Mouse (Mus musculus): ENCODE measurements around the gene Rps8. TPM values are rescaled to one million over a fixed set of nuclear protein-coding genes. Genes with fewer than 3 reads are reported as not detected.

The Rps8 gene
- polyA plus RNA-seq, 1 experiment from 2014 or later: 1,522 TPM

- WGBS: 30% methylated on average over 4 of the region's 4 CpGs
- Histone ChIP-seq H3K9me3 (ENCODE audit: control insufficient read depth, low read length) (no peaks in the 10 kb centered on the region), H3K27ac (ENCODE audit: low read depth) (no peak overlapping the region), H3K27me3 (replicated peaks; ENCODE audit: control insufficient read depth, insufficient read depth, low read length) (no peaks in the 10 kb centered on the region), H3K4me2 (ENCODE audit: low read length) (no peak overlapping the region), H3K4me3 (ENCODE audit: low read depth, low read length) (no peak overlapping the region), H3K4me1 (replicated peaks; ENCODE audit: control insufficient read depth, insufficient read depth, low read length) (no peaks in the 10 kb centered on the region), H3K9ac (ENCODE audit: low read length) (no peak overlapping the region), H3K36me3 (ENCODE audit: control insufficient read depth, insufficient read depth, low read length) (no peaks in the 10 kb centered on the region)
- DNase-seq (ENCODE audit: low spot score): no peak
- ATAC-seq (replicated peaks; ENCODE audit: low FRiP score, low TSS enrichment, low read depth): no peak
Measured at GRCm38 (mm10) chr4:117140613-117141012, 15.4 kb downstream of the Rps8 start.

- Histone ChIP-seq H3K4me1 (replicated peaks; ENCODE audit: control insufficient read depth, insufficient read depth, low read length) (0 out of 2 replicates have a peak, but pooled peaks cover under 1% of the 10 kb centered on the region), H3K4me2 (ENCODE audit: low read length) (no peak overlapping the region), H3K27me3 (replicated peaks; ENCODE audit: control insufficient read depth, insufficient read depth, low read length) (no peaks in the 10 kb centered on the region), H3K9me3 (ENCODE audit: control insufficient read depth, low read length) (no peaks in the 10 kb centered on the region), H3K4me3 (ENCODE audit: low read depth, low read length) (no peak overlapping the region), H3K9ac (ENCODE audit: low read length) (no peak overlapping the region), H3K27ac (ENCODE audit: low read depth) (no peak overlapping the region), H3K36me3 (ENCODE audit: control insufficient read depth, insufficient read depth, low read length) (no peaks in the 10 kb centered on the region)
- DNase-seq (ENCODE audit: low spot score) (no peak), ATAC-seq (replicated peaks; ENCODE audit: low FRiP score, low TSS enrichment, low read depth) (no peak)
- 5% methylated on average over 2 of the region's 2 CpGs for WGBS
Measured at GRCm38 (mm10) chr4:117139217-117139612, 16.8 kb downstream of the Rps8 start.

DNA sequence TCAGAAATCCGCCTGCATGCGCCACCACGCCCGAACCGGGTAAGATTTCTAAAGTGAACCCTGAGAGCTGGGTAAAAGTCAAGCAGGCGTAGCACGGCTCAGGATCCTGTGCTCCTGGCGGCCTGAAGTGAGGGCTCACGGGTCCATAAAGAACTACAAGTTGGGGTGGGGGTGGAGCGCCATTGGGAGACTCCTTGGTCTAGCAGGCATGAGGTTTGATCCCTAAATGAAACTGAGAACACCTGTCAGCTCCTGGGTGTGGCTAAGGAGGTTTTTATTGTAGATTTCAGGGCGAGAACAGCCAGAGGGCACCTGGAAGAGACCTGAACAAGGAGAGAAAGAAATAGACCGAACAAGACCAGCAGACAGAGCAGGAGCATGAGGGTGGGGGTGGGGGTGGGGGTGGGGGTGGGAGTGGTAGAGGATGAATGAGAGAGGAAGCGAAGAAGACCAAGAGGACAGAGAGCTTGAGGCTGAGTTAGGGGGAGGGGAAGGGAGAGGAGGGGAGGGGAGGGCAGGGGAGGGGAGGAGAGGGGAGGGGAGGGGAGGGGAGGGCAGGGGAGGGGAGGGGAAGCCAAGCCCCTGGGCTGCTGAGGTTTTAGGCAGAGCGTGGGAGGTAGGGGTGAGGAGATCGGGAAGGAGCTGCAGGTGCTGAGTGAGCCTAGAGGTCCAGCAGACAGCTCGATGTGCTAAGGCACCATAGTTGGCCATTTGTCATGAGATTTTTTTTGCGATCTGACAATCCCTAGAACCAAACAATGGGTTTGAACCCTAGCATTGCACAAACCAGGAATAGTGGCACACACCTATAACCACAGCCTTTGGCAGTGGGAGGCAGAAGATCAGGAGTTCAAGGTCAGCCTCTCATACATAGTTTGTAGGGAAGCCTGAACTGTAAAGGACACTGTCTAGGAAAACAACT is 17.5 kb downstream of the Rps8 start:
- H3K4me1 ChIP-seq (replicated peaks; ENCODE audit: control insufficient read depth, insufficient read depth, low read length): 0 out of 2 replicates have a peak, but pooled peaks cover 3% of the 10 kb centered on the region
- no peak for DNase-seq (ENCODE audit: low spot score)
- H3K9ac ChIP-seq (ENCODE audit: low read length): no peak overlapping the region
- H3K4me2 ChIP-seq (ENCODE audit: low read length): no peak overlapping the region
- H3K36me3 ChIP-seq (ENCODE audit: control insufficient read depth, insufficient read depth, low read length): no peaks in the 10 kb centered on the region
- no peaks in the 10 kb centered on the region for H3K27me3 ChIP-seq (replicated peaks; ENCODE audit: control insufficient read depth, insufficient read depth, low read length)
- no peak for ATAC-seq (replicated peaks; ENCODE audit: low FRiP score, low TSS enrichment, low read depth)
- no peaks in the 10 kb centered on the region for H3K9me3 ChIP-seq (ENCODE audit: control insufficient read depth, low read length)
- H3K27ac ChIP-seq (ENCODE audit: low read depth): no peak overlapping the region
- no peak overlapping the region for H3K4me3 ChIP-seq (ENCODE audit: low read depth, low read length)
- 65% methylated on average over 16 of the region's 17 CpGs for WGBS

- ATAC-seq (replicated peaks; ENCODE audit: low FRiP score, low TSS enrichment, low read depth) (peak; percentile 73), DNase-seq (ENCODE audit: low spot score) (no peak)
- no peaks in the 10 kb centered on the region for H3K9me3 ChIP-seq (ENCODE audit: control insufficient read depth, low read length)
- WGBS: 19% methylated on average over 8 of the region's 8 CpGs
- H3K27ac ChIP-seq (ENCODE audit: low read depth): peak overlapping the region; percentile 51; the same call in 1 of the 2 replicates
- no peaks in the 10 kb centered on the region for H3K36me3 ChIP-seq (ENCODE audit: control insufficient read depth, insufficient read depth, low read length)
- no peak overlapping the region for H3K9ac ChIP-seq (ENCODE audit: low read length)
- H3K4me3 ChIP-seq (ENCODE audit: low read depth, low read length): no peak overlapping the region
- H3K4me1 ChIP-seq (replicated peaks; ENCODE audit: control insufficient read depth, insufficient read depth, low read length): 0 out of 2 replicates have a peak, but pooled peaks cover 10% of the 10 kb centered on the region
- peaks cover 20% of the 10 kb centered on the region for H3K27me3 ChIP-seq (replicated peaks; ENCODE audit: control insufficient read depth, insufficient read depth, low read length)
- no peak overlapping the region for H3K4me2 ChIP-seq (ENCODE audit: low read length)
Measured at GRCm38 (mm10) chr4:117136034-117136433, 20.0 kb downstream of the Rps8 start.

GRCm38 (mm10) chr4:117134601-117134995 is 21.4 kb downstream of the Rps8 start:
- peaks cover 20% of the 10 kb centered on the region for H3K27me3 ChIP-seq (replicated peaks; ENCODE audit: control insufficient read depth, insufficient read depth, low read length)
- WGBS: 35% methylated on average over 2 of the region's 2 CpGs
- no peaks in the 10 kb centered on the region for H3K9me3 ChIP-seq (ENCODE audit: control insufficient read depth, low read length)
- no peak overlapping the region; the same call in 1 of the 2 replicates for H3K4me2 ChIP-seq (ENCODE audit: low read length)
- no peak overlapping the region for H3K27ac ChIP-seq (ENCODE audit: low read depth)
- H3K9ac ChIP-seq (ENCODE audit: low read length): no peak overlapping the region
- H3K4me3 ChIP-seq (ENCODE audit: low read depth, low read length): no peak overlapping the region
- H3K36me3 ChIP-seq (ENCODE audit: control insufficient read depth, insufficient read depth, low read length): no peaks in the 10 kb centered on the region
- ATAC-seq (replicated peaks; ENCODE audit: low FRiP score, low TSS enrichment, low read depth): no peak
- H3K4me1 ChIP-seq (replicated peaks; ENCODE audit: control insufficient read depth, insufficient read depth, low read length): 0 out of 2 replicates have a peak, but pooled peaks cover 10% of the 10 kb centered on the region
- DNase-seq (ENCODE audit: low spot score): no peak

- Histone ChIP-seq H3K4me3 (ENCODE audit: low read depth, low read length) (peak within 1 kb of the TSS; percentile 82), H3K27me3 (replicated peaks; ENCODE audit: control insufficient read depth, insufficient read depth, low read length) (peaks cover 20% of the 10 kb centered on the region), H3K9ac (ENCODE audit: low read length) (peak within 1 kb of the TSS; percentile 75), H3K27ac (ENCODE audit: low read depth) (0 out of 2 replicates have a peak within 1 kb of the TSS, but pooled peaks have one; percentile 11), H3K9me3 (ENCODE audit: control insufficient read depth, low read length) (no peaks in the 10 kb centered on the region), H3K36me3 (ENCODE audit: control insufficient read depth, insufficient read depth, low read length) (no peaks in the 10 kb centered on the region), H3K4me2 (ENCODE audit: low read length) (peak within 1 kb of the TSS; percentile 98), H3K4me1 (replicated peaks; ENCODE audit: control insufficient read depth, insufficient read depth, low read length) (0 out of 2 replicates have a peak, but pooled peaks cover 10% of the 10 kb centered on the region)
- WGBS: 2% methylated on average over 38 of the region's 48 CpGs
- ATAC-seq (replicated peaks; ENCODE audit: low FRiP score, low TSS enrichment, low read depth) (peak; percentile 81), DNase-seq (ENCODE audit: low spot score) (peak; percentile 99)
Measured at GRCm38 (mm10) chr4:117133817-117134600, 22.0 kb downstream of the Rps8 start, which contains the start of gene Plk3. Plk3 (minus strand) TSS chr4:117133963.

- Histone ChIP-seq H3K27me3 (replicated peaks; ENCODE audit: control insufficient read depth, insufficient read depth, low read length) (peaks cover 20% of the 10 kb centered on the region), H3K4me1 (replicated peaks; ENCODE audit: control insufficient read depth, insufficient read depth, low read length) (0 out of 2 replicates have a peak, but pooled peaks cover 10% of the 10 kb centered on the region), H3K9ac (ENCODE audit: low read length) (peak overlapping the region; percentile 75), H3K9me3 (ENCODE audit: control insufficient read depth, low read length) (no peaks in the 10 kb centered on the region), H3K36me3 (ENCODE audit: control insufficient read depth, insufficient read depth, low read length) (no peaks in the 10 kb centered on the region), H3K4me2 (ENCODE audit: low read length) (peak overlapping the region; percentile 98), H3K27ac (ENCODE audit: low read depth) (0 out of 2 replicates have a peak overlapping the region, but pooled peaks have one; percentile 11), H3K4me3 (ENCODE audit: low read depth, low read length) (peak overlapping the region; percentile 82)
- under 1% methylated on average over 42 of the region's 42 CpGs for WGBS
- ATAC-seq (replicated peaks; ENCODE audit: low FRiP score, low TSS enrichment, low read depth): peak; percentile 4
- no peak for DNase-seq (ENCODE audit: low spot score)
Measured at GRCm38 (mm10) chr4:117133366-117133796, 22.7 kb downstream of the Rps8 start.

GRCm38 (mm10) chr4:117132794-117133143 is 23.3 kb downstream of the Rps8 start:
- peaks cover 20% of the 10 kb centered on the region for H3K27me3 ChIP-seq (replicated peaks; ENCODE audit: control insufficient read depth, insufficient read depth, low read length)
- peak overlapping the region; percentile 98 for H3K4me2 ChIP-seq (ENCODE audit: low read length)
- H3K4me1 ChIP-seq (replicated peaks; ENCODE audit: control insufficient read depth, insufficient read depth, low read length): 0 out of 2 replicates have a peak, but pooled peaks cover 10% of the 10 kb centered on the region
- no peak for DNase-seq (ENCODE audit: low spot score)
- ATAC-seq (replicated peaks; ENCODE audit: low FRiP score, low TSS enrichment, low read depth): no peak
- no peaks in the 10 kb centered on the region for H3K9me3 ChIP-seq (ENCODE audit: control insufficient read depth, low read length)
- H3K4me3 ChIP-seq (ENCODE audit: low read depth, low read length): peak overlapping the region; percentile 82
- 19% methylated on average over 11 of the region's 11 CpGs for WGBS
- 0 out of 2 replicates have a peak, but pooled peaks cover 4% of the 10 kb centered on the region for H3K36me3 ChIP-seq (ENCODE audit: control insufficient read depth, insufficient read depth, low read length)
- peak overlapping the region; percentile 75; the same call in 1 of the 2 replicates for H3K9ac ChIP-seq (ENCODE audit: low read length)
- no peak overlapping the region for H3K27ac ChIP-seq (ENCODE audit: low read depth)
